Mouse (Mus musculus): ENCODE measurements at regions not wholly inside any gene's neighbourhood (a gene's known extent, or its start where the extent isn't known, plus 50 kb on each side); places are given as distances from the start of the nearest gene placed in this dataset.

DNA sequence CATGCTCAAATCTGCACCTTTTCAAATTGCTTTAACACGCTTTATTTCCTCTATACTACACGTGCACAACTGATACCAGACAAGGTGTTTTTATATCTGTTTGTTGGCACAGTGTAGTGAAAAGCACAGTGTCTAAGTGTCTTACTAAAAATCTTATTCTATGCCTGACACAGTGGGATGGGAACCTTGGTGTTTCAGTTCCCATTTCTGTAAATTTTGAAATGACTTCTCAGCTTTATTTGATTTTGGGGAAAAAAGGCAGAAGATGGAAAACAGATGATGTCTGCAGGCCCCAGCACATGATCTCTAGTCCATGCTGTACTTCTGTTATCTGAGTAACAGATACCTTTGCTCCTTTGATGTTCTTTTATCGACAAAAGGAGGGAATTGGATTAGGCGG, 239.7 kb upstream of the B430305J03Rik start:
- TF ChIP-seq CTCF (IDR thresholded peaks at IDR 0.05; ENCODE audit: control insufficient read depth, insufficient read depth, insufficient replicate concordance, low read depth, low read length) (no peak), POLR2A (IDR thresholded peaks at IDR 0.05; ENCODE audit: control insufficient read depth, low read depth, low read length) (no peak)
